Mouse (Mus musculus) small intestine, adult 2 months (tissue): ENCODE results near the gene Hmga1.

Source experiments
- CTCF ChIP-seq: fragments of 200-500 bp; IDR thresholded peaks from 2 replicates; pipeline ENCODE4 v1.5.1; 2012; ENCODE audit warnings: low read depth, mild to moderate bottlenecking, control low read depth, inconsistent platforms, low read length, moderate library complexity, mixed read lengths; ENCODE audit not compliant: insufficient replicate concordance, insufficient read length; ENCODE audit errors: extremely low read depth
- POLR2A ChIP-seq: fragments of 200-500 bp; IDR thresholded peaks from 2 replicates; pipeline ENCODE4 v1.6.1; 2012; ENCODE audit warnings: low read depth, mild to moderate bottlenecking, control low read depth, inconsistent platforms, low read length, moderate library complexity

GRCm38 (mm10) chr17:27565163-27565941 lies 9.1 kb downstream of the Hmga1 start, which contains the start of gene AI413582:
- peak; percentile 72; the same call in 1 of the 2 replicates for TF ChIP-seq POLR2A
- peak; percentile 78 for TF ChIP-seq CTCF
